Mouse (Mus musculus) G1E (cell line): ENCODE measurements at regions not wholly inside any gene's neighbourhood (a gene's known extent, or its start where the extent isn't known, plus 50 kb on each side); places are given as distances from the start of the nearest gene placed in this dataset.

Experiments
- CTCF ChIP-seq: IDR thresholded peaks from 2 replicates; pipeline ENCODE4 v1.5.1; 2012; ENCODE audit warnings: low read depth, low read length, inconsistent platforms, mixed read lengths
- GATA1 ChIP-seq: IDR thresholded peaks from 2 replicates; pipeline ENCODE4 v1.6.1; 2012; ENCODE audit warnings: borderline replicate concordance, low read length, inconsistent platforms, mixed read lengths
- POLR2AphosphoS5 ChIP-seq: IDR thresholded peaks from 2 replicates; pipeline ENCODE4 v1.6.1; 2012; ENCODE audit warnings: low read depth, low read length, inconsistent platforms; ENCODE audit not compliant: insufficient replicate concordance

- TF ChIP-seq CTCF (no peak), GATA1 (no peak), POLR2AphosphoS5 (no peak)
Measured at GRCm38 (mm10) chr8:109104798-109105326, 389.0 kb upstream of the Pmfbp1 start.
